Mouse (Mus musculus) C2C12 (cell line): ENCODE results near the gene Zbtb17.

Experiments
- CTCF ChIP-seq: IDR thresholded peaks from one replicate; pipeline ENCODE4 v1.5.1; 2011; ENCODE audit not compliant: control insufficient read depth, insufficient read depth, insufficient read length
- FOSL1 ChIP-seq: IDR thresholded peaks from one replicate; pipeline ENCODE4 v1.8.0; 2011; ENCODE audit warnings: mild to moderate bottlenecking, low read length; ENCODE audit not compliant: poor library complexity, insufficient read depth, severe bottlenecking
- MAX ChIP-seq: IDR thresholded peaks from one replicate; pipeline ENCODE4 v1.6.1; 2011; ENCODE audit warnings: mild to moderate bottlenecking, control low read depth
- USF1 ChIP-seq: IDR thresholded peaks from one replicate; pipeline ENCODE4 v1.6.1; 2011; ENCODE audit warnings: low read depth, mild to moderate bottlenecking, control low read depth, moderate library complexity

DNA sequence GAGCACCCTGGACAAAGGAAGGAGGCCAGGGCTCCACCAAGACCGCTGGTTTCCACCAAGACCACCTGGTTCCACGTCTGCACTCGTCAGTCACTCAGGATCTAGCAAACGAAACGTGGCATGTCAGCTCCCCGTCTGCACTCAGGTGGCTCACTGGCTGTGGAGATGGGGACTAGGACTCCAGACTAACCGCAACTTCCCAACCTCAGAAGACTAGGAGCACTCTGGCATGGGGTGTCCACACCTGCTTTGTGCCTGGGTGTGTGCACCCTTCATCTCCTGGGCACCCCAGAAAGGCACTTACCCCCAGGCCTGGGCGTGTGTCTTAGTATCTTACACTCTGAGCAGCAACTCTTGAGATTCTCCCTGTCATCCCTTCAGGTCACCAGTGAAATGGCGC lies 15.3 kb downstream of the Zbtb17 start:
- no peak for TF ChIP-seq MAX
- no peak for TF ChIP-seq FOSL1
- TF ChIP-seq CTCF = no peak
- no peak for TF ChIP-seq USF1
